ENCODE assay signal across 8 mouse cellular contexts in genomic region chr17:27768817-27769542, GRCm38 (mm10). TPM values are rescaled to one million over a fixed set of nuclear protein-coding genes. Genes with fewer than 3 reads are reported as not detected.
DNase-seq lines count a peak whose midpoint lies in the region; ATAC-seq and TF ChIP-seq lines count a peak whose summit lies in the region.
"Had no signal": no experiment of that assay in that cellular context is flagged by ENCODE, and none has a peak within 500 bp of the region (broad histone marks: within the 10 kb centered on the region; RNA-seq: fewer than 3 reads in every experiment).

No protein-coding gene starts in this region.

- no peak overlapping the region for H3K4me2 ChIP-seq in hindbrain, embryonic 14.5 days (replicated peaks)

- H3K36me3 ChIP-seq in MEL (ENCODE audit: control insufficient read depth in 1 of 2, insufficient read depth in 2 of 2, low read length in 2 of 2): peaks cover 0 to 20% of the 10 kb centered on the region in 2 experiments; a peak in 2 of 4 replicates
- peaks cover 82% of the 10 kb centered on the region for H3K36me3 ChIP-seq in forebrain, embryonic 10.5 days (replicated peaks)
- peaks cover 28% of the 10 kb centered on the region for H3K36me3 ChIP-seq in hindbrain, embryonic 14.5 days (replicated peaks; ENCODE audit: control insufficient read depth, insufficient read depth)

- TF ChIP-seq RAD21 in MEL (IDR thresholded peaks at IDR 0.05; ENCODE audit: low read depth, low read length): peak; percentile 49

- H3K79me2 ChIP-seq in MEL (ENCODE audit: control insufficient read depth, insufficient read depth, low read length, poor library complexity): no peaks in the 10 kb centered on the region

- ATAC-seq in hindbrain, embryonic 14.5 days (ENCODE audit: low FRiP score): 0 out of 2 replicates have a peak, but pooled peaks have one; percentile 66
- ATAC-seq in megakaryocyte progenitor cell, adult 5-6 weeks (replicated peaks; ENCODE audit: poor library complexity): peak; percentile 70

- no peaks in the 10 kb centered on the region for H3K4me1 ChIP-seq in MEL (ENCODE audit: control insufficient read depth in 1 of 2, insufficient read depth in 2 of 2, low read length in 2 of 2)
- H3K4me1 ChIP-seq in forebrain, embryonic 10.5 days: no peaks in the 10 kb centered on the region
- no peaks in the 10 kb centered on the region for H3K4me1 ChIP-seq in hindbrain, embryonic 14.5 days (replicated peaks; ENCODE audit: control insufficient read depth, insufficient read depth, low read length)

- no peaks in the 10 kb centered on the region for H3K27me3 ChIP-seq in MEL (ENCODE audit: control insufficient read depth in 1 of 2, insufficient read depth in 2 of 2, low read length in 2 of 2)
- H3K27me3 ChIP-seq in forebrain, embryonic 10.5 days (ENCODE audit: poor library complexity, severe bottlenecking): no peaks in the 10 kb centered on the region
- no peaks in the 10 kb centered on the region for H3K27me3 ChIP-seq in hindbrain, embryonic 14.5 days (ENCODE audit: control insufficient read depth, insufficient read depth, low read length)

- no peak overlapping the region for H3K9ac ChIP-seq in MEL (ENCODE audit: control insufficient read depth, low read depth, low read length, poor library complexity, severe bottlenecking)
- H3K9ac ChIP-seq in hindbrain, embryonic 14.5 days: no peak overlapping the region

- H3K27ac ChIP-seq in MEL (ENCODE audit: control insufficient read depth, low read depth, low read length): no peak overlapping the region
- no peak overlapping the region for H3K27ac ChIP-seq in forebrain, embryonic 10.5 days
- no peak overlapping the region for H3K27ac ChIP-seq in hindbrain, embryonic 14.5 days

- intact Hi-C loops in left cerebral cortex, postnatal 10 days (cut with DNase I): no loop called here

- H3K4me3 ChIP-seq in MEL (ENCODE audit: control insufficient read depth in 1 of 2, insufficient read depth in 1 of 2, low read depth in 2 of 2, low read length in 2 of 2): no peak overlapping the region
- H3K4me3 ChIP-seq in forebrain, embryonic 10.5 days: no peak overlapping the region
- no peak overlapping the region for H3K4me3 ChIP-seq in hindbrain, embryonic 14.5 days (replicated peaks; ENCODE audit: low read length)

- peak; percentile 63 for DNase-seq in MEL (ENCODE audit: low read depth, low spot score)
- peak; percentile 57 for DNase-seq in c-Kit-negative CD71-positive TER-119-positive erythroid progenitor cells, embryonic 14.5 days (ENCODE audit: low read depth, low spot score)
- peak; percentile 65 for DNase-seq in forebrain, embryonic 10.5 days (ENCODE audit: extremely low spot score, low spot score)
- peak; percentile 86 for DNase-seq in hindbrain, embryonic 14.5 days (ENCODE audit: low spot score)
- DNase-seq in left cerebral cortex, postnatal 10 days (ENCODE audit: extremely low spot score in 1 of 2, low spot score in 2 of 2): peak; percentile 68 to 78
- peak; percentile 30 for DNase-seq in skeletal muscle tissue, adult 2 months (ENCODE audit: low read depth, low spot score)

- no peak for TF ChIP-seq EP300 in MEL (IDR thresholded peaks at IDR 0.05; ENCODE audit: low read depth in 1 of 2, low read length in 2 of 2)

- TF ChIP-seq CTCF in MEL (IDR thresholded peaks at IDR 0.05 in 2 of 3, conservative IDR thresholded peaks at IDR 0.05 in 1 of 3; ENCODE audit: control insufficient read depth in 1 of 3, insufficient read depth in 1 of 3, low read depth in 2 of 3, low read length in 3 of 3, poor library complexity in 1 of 3, severe bottlenecking in 1 of 3): peak; percentile 73 to 93 (median 84)

- 66% methylated on average over 8 of the region's 8 CpGs for WGBS in forebrain, embryonic 10.5 days
- 62% methylated on average over 8 of the region's 8 CpGs for WGBS in hindbrain, embryonic 14.5 days

- no peaks in the 10 kb centered on the region for H3K9me3 ChIP-seq in MEL (replicated peaks; ENCODE audit: insufficient read depth, low read length)
- H3K9me3 ChIP-seq in forebrain, embryonic 10.5 days: peaks cover 7% of the 10 kb centered on the region
- H3K9me3 ChIP-seq in hindbrain, embryonic 14.5 days (ENCODE audit: control insufficient read depth, low read length): no peaks in the 10 kb centered on the region

- TF ChIP-seq POLR2A in MEL (IDR thresholded peaks at IDR 0.05; ENCODE audit: control insufficient read depth in 1 of 2, insufficient read depth in 1 of 2, low read depth in 1 of 2, low read length in 2 of 2, poor library complexity in 1 of 2): no peak

TF ChIP-seq in MEL, 35 proteins besides CTCF, POLR2A, EP300 and RAD21:
- no peak for TF ChIP-seq MYC (IDR thresholded peaks at IDR 0.05; ENCODE audit: low read depth, low read length)
- TF ChIP-seq SMC3 (IDR thresholded peaks at IDR 0.05; ENCODE audit: low read depth, low read length): peak; percentile 54

RNA-seq across cellular contexts. Expression of gene Spdef, which starts 40.2 kb away (rescaled TPM):
- not detected in 2 replicates for total RNA-seq in MEL (2012; rRNA removed)
- under 1 TPM in 1 of 2 experiments, not detected in 1; 0.11 TPM for polyA plus RNA-seq in MEL (2012; ENCODE audit: insufficient read depth in 1 of 2, insufficient read length in 2 of 2, low read depth in 1 of 2, low replicate concordance in 2 of 2, missing spikeins in 1 of 2)
- 0.31 TPM in 1 of 2 replicates, not detected in the other for polyA plus RNA-seq in forebrain, embryonic 10.5 days (2016; fragmentation: Nextera tagmentation; extraction: Ambion mirVana)
- polyA plus RNA-seq in hindbrain, embryonic 14.5 days (2014; fragmentation: Nextera tagmentation; extraction: Ambion mirVana): 0.26 and 0.94 TPM in 2 replicates
- 1 to 10 TPM; 1.3 to 2.0 TPM for total RNA-seq in left cerebral cortex, postnatal 10 days (2021)
- total RNA-seq in megakaryocyte progenitor cell, adult 5-6 weeks (2015): not detected in 2 replicates
- not detected in 2 replicates for total RNA-seq in megakaryocyte progenitor cell, adult 5-6 weeks (2017)
- total RNA-seq: layer of hippocampus, adult 18-20 months had no signal

RNA-seq across cellular contexts. Expression of gene D17Wsu92e, which starts 51.5 kb away (rescaled TPM):
- total RNA-seq in MEL (2012; rRNA removed): 66.5 and 72.5 TPM in 2 replicates
- polyA plus RNA-seq in MEL (2012; ENCODE audit: insufficient read depth in 1 of 2, insufficient read length in 2 of 2, low read depth in 1 of 2, low replicate concordance in 2 of 2, missing spikeins in 1 of 2): 100 to 1,000 TPM in 1 of 2 experiments, not detected in 1; 108 TPM
- polyA plus RNA-seq in forebrain, embryonic 10.5 days (2016; fragmentation: Nextera tagmentation; extraction: Ambion mirVana): 12.4 and 13.5 TPM in 2 replicates
- 11.1 and 12.2 TPM in 2 replicates for polyA plus RNA-seq in hindbrain, embryonic 14.5 days (2014; fragmentation: Nextera tagmentation; extraction: Ambion mirVana)
- 100 to 1,000 TPM; 106 to 107 TPM for total RNA-seq in left cerebral cortex, postnatal 10 days (2021)
- 27.6 and 32.4 TPM in 2 replicates for total RNA-seq in megakaryocyte progenitor cell, adult 5-6 weeks (2015)
- 46.4 and 57.5 TPM in 2 replicates for total RNA-seq in megakaryocyte progenitor cell, adult 5-6 weeks (2017)

Comparison
In these comparisons a context has a peak if more than half of its experiments do, and no peak if none do; other contexts are left out.
1. DNase-seq: peak in every context shown above with its lines; median percentile 86 in hindbrain, embryonic 14.5 days; 73 in left cerebral cortex, postnatal 10 days; 65 in forebrain, embryonic 10.5 days; 63 in MEL; 57 in c-Kit-negative CD71-positive TER-119-positive erythroid progenitor cells, embryonic 14.5 days; 30 in skeletal muscle tissue, adult 2 months.